Mouse (Mus musculus) right cerebral cortex, postnatal 25 days (tissue): ENCODE results near the gene Dio1.

Experiments used
- DNase-seq: peaks from one replicate; pipeline ENCODE4 v3.0.0; 2022

Dio1 gene

DNA sequence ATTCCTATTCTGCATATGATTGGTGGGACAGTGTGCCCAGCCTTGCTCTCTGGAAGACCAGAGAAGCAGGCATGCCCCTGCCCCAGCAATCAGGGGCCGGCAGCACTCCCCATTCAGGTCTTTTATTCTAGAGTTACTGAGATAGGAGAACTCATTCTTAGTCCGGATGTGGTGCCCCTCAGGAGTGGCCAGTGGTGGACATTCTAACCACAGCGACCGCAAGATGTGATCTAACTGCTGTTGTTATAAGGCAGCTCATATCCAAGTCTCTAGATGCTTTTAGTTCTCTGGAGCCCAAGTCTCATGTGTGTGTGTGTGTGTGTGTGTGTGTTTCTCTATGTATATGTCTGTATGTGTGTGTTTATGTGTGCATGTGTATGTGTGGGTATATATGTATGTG is 6.6 kb downstream of the Dio1 start:
- no peak for DNase-seq

DNA sequence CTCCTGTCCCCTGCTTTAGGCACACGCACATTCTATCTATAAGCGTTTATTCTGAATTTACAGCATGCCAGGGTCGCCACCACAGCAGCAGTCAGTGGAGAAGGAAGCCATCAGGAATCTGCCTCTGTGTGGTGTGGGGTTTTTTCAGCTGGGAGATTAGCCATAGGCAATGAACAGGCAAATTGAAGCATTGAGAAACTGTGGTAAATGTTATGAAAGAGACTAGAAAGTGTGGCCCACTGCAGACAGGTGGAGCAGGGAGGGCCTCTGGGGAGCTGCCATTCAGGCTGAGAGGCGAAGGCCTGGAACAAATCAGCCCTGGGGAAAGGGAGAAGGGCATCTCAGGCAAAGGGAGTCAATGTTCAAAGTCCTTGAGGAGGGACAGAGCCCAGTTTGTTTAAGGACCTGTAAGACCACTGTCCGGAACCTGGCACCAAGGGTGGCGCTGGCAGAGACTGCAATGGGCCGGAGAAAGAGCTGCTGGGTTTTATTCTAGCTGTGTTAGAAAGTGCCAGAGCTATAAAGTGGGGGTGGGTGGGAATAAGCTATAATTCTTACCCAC is 7.1 kb downstream of the Dio1 start:
- DNase-seq = no peak

GRCm38 (mm10) chr4:107298071-107298606 is 8.8 kb downstream of the Dio1 start:
- DNase-seq = no peak

DNA sequence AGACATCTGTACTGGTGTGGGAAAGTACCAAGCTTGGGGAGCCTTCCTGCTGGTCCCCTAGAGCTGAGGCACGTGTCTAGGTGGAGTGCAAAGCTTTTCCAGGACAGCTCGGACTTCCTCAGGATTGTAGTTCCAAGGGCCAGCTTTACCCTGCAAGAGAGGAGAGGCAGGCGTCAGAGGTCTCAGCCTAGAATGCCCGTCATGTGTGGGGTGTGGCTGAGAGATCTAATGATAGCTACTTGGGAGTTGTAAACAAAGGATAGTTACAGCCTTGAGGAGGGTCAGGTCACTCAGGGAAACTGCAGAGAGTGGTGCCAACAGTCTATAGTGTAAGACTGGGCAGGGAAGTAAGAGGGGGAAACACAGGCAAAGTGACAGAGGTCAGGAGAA is 14.7 kb downstream of the Dio1 start:
- no peak for DNase-seq

GRCm38 (mm10) chr4:107291611-107292272 is 15.2 kb downstream of the Dio1 start:
- DNase-seq = no peak

DNA sequence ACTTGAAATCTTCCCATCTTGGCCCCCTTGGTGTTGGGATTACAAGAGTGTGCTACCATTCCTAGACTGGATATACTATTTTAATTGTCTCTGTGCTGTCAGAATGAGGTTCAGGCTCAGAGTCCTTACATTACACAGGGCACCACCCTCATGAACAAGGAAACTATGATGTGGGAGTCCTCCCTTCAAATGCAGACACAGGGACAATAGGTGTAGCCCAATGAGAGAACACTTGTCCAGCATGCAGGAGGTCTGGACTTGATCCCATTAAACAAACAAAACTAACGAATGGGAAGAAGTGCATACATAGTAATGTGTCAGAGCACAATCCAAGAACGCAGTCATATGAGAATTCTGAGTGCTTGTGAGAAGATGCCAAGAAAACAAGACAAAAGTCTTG is 19.5 kb downstream of the Dio1 start:
- DNase-seq = no peak

DNA sequence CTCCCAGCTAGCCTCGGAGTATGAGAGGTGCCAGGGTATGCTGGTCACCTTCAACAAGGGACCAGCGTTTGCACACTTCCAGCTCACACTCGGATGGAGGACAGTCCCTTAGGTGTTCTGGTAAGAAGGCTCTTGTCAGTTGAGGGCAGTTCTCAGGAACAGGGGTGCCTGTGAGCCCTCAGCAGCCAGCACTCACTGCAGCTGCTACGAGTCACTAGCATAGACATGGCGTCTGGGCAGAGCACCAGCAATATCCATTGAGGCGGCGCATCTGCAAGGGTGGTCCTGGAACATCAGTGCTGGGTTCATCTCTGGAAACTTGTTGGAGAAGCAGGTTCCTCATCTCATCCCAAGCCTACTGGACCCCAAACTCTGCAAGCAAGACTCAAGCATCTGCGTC is 20.6 kb downstream of the Dio1 start:
- no peak for DNase-seq

DNA sequence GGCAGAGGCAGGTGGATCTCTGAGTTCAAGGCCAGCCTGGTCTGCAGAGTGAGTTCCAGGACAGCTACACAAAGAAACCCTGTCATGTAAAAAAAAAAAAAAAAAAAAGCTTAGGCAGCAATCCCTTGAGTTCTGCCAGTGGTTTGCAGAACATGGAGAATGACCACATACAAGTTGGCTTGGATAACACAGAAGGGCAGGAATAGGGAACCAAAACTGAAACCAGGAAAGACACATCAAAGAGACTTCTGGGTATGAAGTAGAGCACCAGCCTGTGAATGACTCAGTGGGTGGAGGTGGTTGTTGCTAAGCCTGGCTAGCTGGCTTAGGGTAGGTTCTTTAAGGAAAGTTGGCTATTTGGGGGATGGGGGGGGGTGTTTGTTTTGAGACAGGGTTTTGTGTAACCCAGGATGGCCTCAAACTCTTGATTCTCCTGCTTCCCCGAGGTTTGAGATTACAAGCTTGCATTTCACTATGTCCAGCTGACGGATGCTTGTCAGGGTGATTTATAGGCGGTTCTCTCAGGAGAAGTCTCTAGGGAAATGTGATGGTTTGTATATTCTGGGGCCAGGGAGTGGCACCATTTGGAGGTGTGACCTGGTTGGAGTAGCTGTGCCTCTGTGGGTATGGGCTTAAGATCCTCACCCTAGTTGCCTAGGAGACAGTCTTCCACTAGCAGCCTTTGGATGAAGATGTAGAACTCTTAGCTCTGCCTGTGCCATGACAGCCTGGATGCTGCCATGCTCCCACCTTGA is 21.3 kb downstream of the Dio1 start:
- DNase-seq = no peak

GRCm38 (mm10) chr4:107280843-107281475 is 26.0 kb downstream of the Dio1 start:
- DNase-seq = no peak

DNA sequence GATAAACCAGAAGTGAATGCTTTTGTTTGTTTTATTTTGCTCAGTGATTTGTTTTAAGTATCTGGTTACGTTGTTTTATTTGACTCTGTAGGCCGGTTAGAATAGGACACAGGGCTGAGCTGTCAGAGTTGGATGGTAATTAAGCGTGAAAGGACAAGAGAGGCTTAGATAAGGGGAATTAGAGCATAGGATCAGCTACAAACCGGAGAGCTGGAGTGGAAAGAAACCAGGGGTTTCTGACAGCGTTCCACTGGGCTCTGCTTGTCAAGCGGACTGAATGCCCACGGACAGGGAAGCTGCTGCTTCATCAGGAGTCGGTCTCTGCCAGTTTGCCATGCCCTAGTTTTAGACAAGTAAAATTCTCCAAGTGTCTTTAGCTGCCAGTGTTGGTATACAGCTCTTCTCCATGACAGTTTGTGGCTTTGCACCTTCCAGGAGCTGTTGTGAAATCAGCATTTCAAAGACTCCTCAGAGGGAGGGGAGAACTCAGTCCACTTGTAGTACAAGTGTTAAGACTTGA is 28.7 kb downstream of the Dio1 start:
- DNase-seq = no peak

DNA sequence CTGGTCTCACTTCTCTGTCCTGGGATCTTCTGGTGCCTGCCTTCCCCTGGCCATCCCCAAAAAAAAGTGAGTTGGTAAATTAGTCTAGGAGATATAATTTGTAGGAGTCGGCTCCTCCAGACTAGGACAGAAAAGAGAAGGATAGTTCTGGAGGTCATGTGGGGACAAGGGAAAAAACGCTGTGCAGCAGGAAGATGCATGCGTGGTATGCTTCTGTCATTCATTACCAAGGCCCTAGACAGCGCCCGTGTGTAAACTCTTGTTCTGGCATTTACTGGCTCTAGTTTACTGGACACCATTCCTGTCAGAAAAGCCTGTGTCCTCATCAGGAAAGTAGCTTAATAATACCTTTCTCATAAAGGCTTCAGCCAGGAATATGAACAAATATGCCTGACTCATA is 32.5 kb downstream of the Dio1 start:
- DNase-seq = no peak

DNA sequence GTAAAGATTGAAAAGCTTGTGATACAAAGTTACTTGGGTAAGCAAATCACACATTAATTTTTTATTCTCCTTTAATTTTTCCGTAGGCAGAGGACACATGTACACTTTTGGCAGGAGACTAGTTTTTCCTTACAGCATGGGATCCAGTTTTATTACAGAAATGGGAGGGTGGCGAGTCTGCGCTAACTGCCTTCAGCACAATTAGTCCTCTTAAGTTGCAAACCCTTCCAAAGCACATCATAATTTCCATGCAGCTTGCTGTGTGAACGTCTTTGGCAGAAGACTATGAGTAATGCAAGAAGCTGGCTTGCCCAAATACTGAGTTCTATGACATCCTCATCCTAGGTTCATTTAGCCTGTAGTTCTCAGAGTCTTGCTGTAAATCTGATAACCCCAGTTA is 33.3 kb downstream of the Dio1 start:
- DNase-seq = no peak

DNA sequence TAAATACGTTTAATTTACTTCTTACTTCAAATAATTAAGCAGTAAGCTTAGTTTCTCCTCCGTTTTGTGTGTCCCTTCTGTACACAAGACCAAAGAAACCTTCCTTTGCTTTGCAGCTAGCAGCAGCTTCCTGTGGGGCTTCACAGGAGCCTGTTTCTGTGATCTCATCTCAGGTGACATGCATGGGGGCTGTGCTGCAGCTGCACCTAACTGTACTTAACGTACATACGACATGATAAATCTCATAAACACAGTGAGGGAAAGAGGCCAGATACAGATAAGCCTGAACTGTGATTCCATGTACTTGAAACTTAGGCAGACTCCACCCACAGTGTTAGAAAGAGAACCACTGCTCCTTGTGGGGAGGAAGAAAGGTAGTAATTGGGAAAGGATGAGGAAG is 47.0 kb downstream of the Dio1 start:
- DNase-seq = no peak

GRCm38 (mm10) chr4:107254414-107254813 is 52.6 kb downstream of the Dio1 start:
- DNase-seq = peak; percentile 10

GRCm38 (mm10) chr4:107253125-107254091 is 53.6 kb downstream of the Dio1 start, which contains the start of the genes Lrrc42 and Hspb11:
TSS of gene Lrrc42 (minus strand) at chr4:107253532.
TSS of gene Hspb11 (plus strand) at chr4:107253593.
- peak; percentile 92 for DNase-seq

GRCm38 (mm10) chr4:107252522-107252921 is 54.4 kb downstream of the Dio1 start:
- DNase-seq = no peak

GRCm38 (mm10) chr4:107250494-107250893 is 56.5 kb downstream of the Dio1 start:
- DNase-seq = no peak

- peak; percentile 13 for DNase-seq
Measured at GRCm38 (mm10) chr4:107249471-107249870, 57.5 kb downstream of the Dio1 start.

GRCm38 (mm10) chr4:107248061-107248460 is 58.9 kb downstream of the Dio1 start:
- DNase-seq = no peak

DNA sequence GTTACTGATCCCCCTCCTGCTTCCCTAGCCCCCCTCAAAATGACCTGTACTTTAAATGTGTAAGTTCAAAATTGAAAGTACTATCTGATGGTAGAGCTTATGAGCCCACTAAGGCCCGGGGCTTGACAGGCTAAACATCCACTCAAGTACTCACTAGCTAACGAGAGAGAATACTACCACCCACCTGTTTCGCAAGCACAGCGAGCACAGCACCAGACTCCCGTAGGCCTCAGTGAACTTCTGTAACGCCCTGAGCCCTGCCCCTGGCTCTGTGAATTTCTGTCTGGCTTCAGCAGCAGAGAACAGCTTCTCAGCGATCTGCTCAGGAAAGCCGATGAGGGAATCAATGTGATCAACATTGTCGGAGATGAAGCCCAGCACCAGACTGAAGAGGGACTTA is 59.9 kb downstream of the Dio1 start:
- DNase-seq = no peak

GRCm38 (mm10) chr4:107246040-107246439 is 60.9 kb downstream of the Dio1 start:
- no peak for DNase-seq

DNA sequence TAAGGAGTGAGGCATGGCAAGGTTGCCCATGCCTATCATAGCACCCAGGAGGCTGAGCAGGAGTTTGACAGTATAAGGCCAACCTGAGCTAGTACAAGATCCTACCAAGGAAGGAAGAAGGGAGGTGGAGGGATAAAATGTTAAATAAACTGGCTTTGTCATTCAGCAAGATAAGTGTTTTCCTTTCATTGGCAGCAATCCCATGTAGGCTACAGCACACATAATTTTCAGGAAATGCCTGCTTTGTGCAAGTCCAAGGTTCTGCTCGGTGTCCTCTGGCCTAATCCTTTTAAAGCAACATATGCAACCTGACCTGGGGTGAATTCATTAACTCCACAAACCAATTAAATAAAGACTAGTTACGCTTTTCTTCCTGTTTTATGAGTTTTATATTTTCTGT is 61.6 kb downstream of the Dio1 start:
- DNase-seq = no peak
